Mouse (Mus musculus): ENCODE data around the gene Lrp6.

DNA sequence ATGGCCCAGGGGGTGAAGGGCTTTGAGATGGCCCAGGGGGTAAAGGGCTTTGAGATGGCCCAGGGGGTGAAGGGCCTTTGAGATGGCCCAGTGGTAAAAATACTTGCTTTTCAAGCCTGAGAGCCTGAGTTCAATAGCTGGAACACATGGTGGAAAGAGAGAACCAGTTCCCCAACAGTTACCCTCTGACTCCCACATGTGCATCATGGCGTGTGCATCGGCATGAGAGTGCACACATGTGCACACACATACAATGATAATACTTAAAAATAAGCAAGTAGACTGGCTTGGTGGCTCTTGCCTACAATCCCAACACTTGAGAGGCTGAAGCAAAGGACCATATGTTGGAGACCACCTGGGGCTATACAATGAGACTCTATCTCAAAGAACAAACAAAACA is 17.9 kb upstream of the Lrp6 start:
- TF ChIP-seq CTCF (IDR thresholded peaks at IDR 0.05; ENCODE audit: insufficient read depth, low read length): no peak
- TF ChIP-seq POLR2A (IDR thresholded peaks at IDR 0.05; ENCODE audit: borderline replicate concordance, extremely low read depth, low read depth, low read length): no peak

All from lung, adult 2 months (tissue).